Mouse (Mus musculus) lung, postnatal 0 days (tissue): ENCODE results near the gene Atad2b. TPM values are rescaled to one million over a fixed set of nuclear protein-coding genes. Genes with fewer than 3 reads are reported as not detected.

ENCODE experiments used
- ATAC-seq: fragments of 200-750 bp; cut with Nextera tagmentation; 2 replicates; pipeline ENCODE4 v1.8.0; 2017; ENCODE audit warnings: moderate library complexity
- DNase-seq: peaks from one replicate; pipeline ENCODE4 v3.0.0-alpha.2; 2016; ENCODE audit warnings: low spot score
- H3K27ac ChIP-seq: fragments of 300-500 bp; sonication (generic); 2 replicates; pipeline ENCODE4 v1.5.1; 2014; ENCODE audit warnings: antibody characterized with exemption, mild to moderate bottlenecking, low read length, mixed read lengths
- H3K27me3 ChIP-seq: fragments of 300-500 bp; sonication (generic); replicated peaks from 2 replicates; pipeline ENCODE4 v1.6.1; 2014; ENCODE audit warnings: low read length, mixed read lengths; ENCODE audit not compliant: insufficient read depth
- H3K36me3 ChIP-seq: fragments of 300-500 bp; sonication (generic); 2 replicates; pipeline ENCODE4 v1.6.1; 2014; ENCODE audit warnings: low read length, mixed read lengths; ENCODE audit not compliant: insufficient read depth
- H3K4me1 ChIP-seq: fragments of 300-500 bp; sonication (generic); 2 replicates; pipeline ENCODE4 v1.6.1; 2014; ENCODE audit warnings: antibody characterized with exemption, low read depth, low read length, mixed read lengths; ENCODE audit not compliant: insufficient read depth
- H3K4me2 ChIP-seq: fragments of 300-500 bp; sonication (generic); replicated peaks from 2 replicates; pipeline ENCODE4 v1.6.1; 2014; ENCODE audit warnings: low read depth, mild to moderate bottlenecking, low read length, moderate library complexity, mixed read lengths
- H3K4me3 ChIP-seq: fragments of 300-500 bp; sonication (generic); 2 replicates; pipeline ENCODE4 v1.5.1; 2014; ENCODE audit warnings: low read depth, low read length
- H3K9ac ChIP-seq: fragments of 300-500 bp; sonication (generic); replicated peaks from 2 replicates; pipeline ENCODE4 v1.6.1; 2014; ENCODE audit warnings: low read depth, mild to moderate bottlenecking
- H3K9me3 ChIP-seq: fragments of 300-500 bp; sonication (generic); 2 replicates; pipeline ENCODE4 v1.6.1; 2016; ENCODE audit warnings: low read length, mixed read lengths
- CTCF ChIP-seq: IDR thresholded peaks from 2 replicates; pipeline ENCODE4 v1.5.1; 2016; ENCODE audit warnings: antibody characterized with exemption, mild to moderate bottlenecking
- EP300 ChIP-seq: IDR thresholded peaks from 2 replicates; pipeline ENCODE4 v1.6.1; 2016; ENCODE audit warnings: antibody characterized with exemption, mild to moderate bottlenecking, control low read depth
- WGBS: fragments of 180-500 bp; shearing (Covaris S2); extraction: QIAGEN DNeasy Blood & Tissue Kit; methylation state at CpG from one replicate; pipeline ENCODE4 v1.1.7; 2014; 5-methylcytosine and 5-hydroxymethylcytosine counted together
- polyA plus RNA-seq: library from polyadenylated mRNA; unstranded; fragments of >200 nt; fragmentation: Nextera tagmentation; extraction: Ambion mirVana; gene quantifications from 2 replicates; pipeline ENCODE4 v1.2.1, GENCODE M21; 2015

Atad2b gene
- polyA plus RNA-seq, 1 experiment from 2014 or later: 8.8 TPM

GRCm38 (mm10) chr12:4917805-4918591 is 845 bp downstream of the Atad2b start:
- Histone ChIP-seq H3K27me3 (no peaks in the 10 kb centered on the region), H3K36me3 (no peaks in the 10 kb centered on the region), H3K9me3 (no peaks in the 10 kb centered on the region), H3K4me1 (peaks cover 5% of the 10 kb centered on the region; the same call in 1 of the 2 replicates), H3K27ac (peak overlapping the region; percentile 98), H3K4me2 (peak overlapping the region; percentile 75), H3K4me3 (peak overlapping the region; percentile 100), H3K9ac (peak overlapping the region; percentile 99)
- DNase-seq (peak; percentile 84), ATAC-seq (peak; percentile 57)
- under 1% methylated on average over 43 of the region's 48 CpGs for WGBS
- no peak for TF ChIP-seq CTCF
- no peak for TF ChIP-seq EP300

- ATAC-seq: peak; percentile 85
- H3K4me1 ChIP-seq: no peaks in the 10 kb centered on the region
- no peaks in the 10 kb centered on the region for H3K9me3 ChIP-seq
- TF ChIP-seq EP300 (peak; percentile 43; the same call in 1 of the 2 replicates), CTCF (no peak)
- no peak overlapping the region for H3K4me3 ChIP-seq
- no peak overlapping the region for H3K4me2 ChIP-seq
- peak overlapping the region; percentile 51; the same call in 1 of the 2 replicates for H3K27ac ChIP-seq
- WGBS: 48% methylated on average over 2 of the region's 2 CpGs
- H3K9ac ChIP-seq: no peak overlapping the region
- no peaks in the 10 kb centered on the region for H3K27me3 ChIP-seq
- peak; percentile 65 for DNase-seq
- H3K36me3 ChIP-seq: no peaks in the 10 kb centered on the region
Observed at GRCm38 (mm10) chr12:4928197-4928596, 11.0 kb downstream of the Atad2b start.

GRCm38 (mm10) chr12:4930820-4931548 is 13.8 kb downstream of the Atad2b start:
- DNase-seq (peak; percentile 19), ATAC-seq (no peak)
- no peak overlapping the region for H3K9ac ChIP-seq
- H3K4me1 ChIP-seq: no peaks in the 10 kb centered on the region
- H3K9me3 ChIP-seq: no peaks in the 10 kb centered on the region
- no peak for TF ChIP-seq CTCF
- no peak for TF ChIP-seq EP300
- no peak overlapping the region for H3K4me2 ChIP-seq
- H3K27me3 ChIP-seq: no peaks in the 10 kb centered on the region
- WGBS: 85% methylated on average over 3 of the region's 3 CpGs
- no peaks in the 10 kb centered on the region for H3K36me3 ChIP-seq
- H3K4me3 ChIP-seq: no peak overlapping the region
- H3K27ac ChIP-seq: no peak overlapping the region

- Histone ChIP-seq H3K4me1 (no peaks in the 10 kb centered on the region), H3K27me3 (no peaks in the 10 kb centered on the region), H3K4me3 (no peak overlapping the region), H3K4me2 (no peak overlapping the region), H3K36me3 (peaks cover 6% of the 10 kb centered on the region; the same call in 1 of the 2 replicates), H3K9ac (no peak overlapping the region), H3K9me3 (no peaks in the 10 kb centered on the region), H3K27ac (no peak overlapping the region)
- DNase-seq (no peak), ATAC-seq (no peak)
- 95% methylated on average over 1 of the region's 1 CpGs for WGBS
- TF ChIP-seq EP300: no peak
- no peak for TF ChIP-seq CTCF
Observed at GRCm38 (mm10) chr12:4952272-4952671, 35.1 kb downstream of the Atad2b start.

GRCm38 (mm10) chr12:4953156-4953555 is 36.0 kb downstream of the Atad2b start:
- Histone ChIP-seq H3K9ac (no peak overlapping the region), H3K36me3 (peaks cover 4% of the 10 kb centered on the region; the same call in 1 of the 2 replicates), H3K4me3 (no peak overlapping the region), H3K4me1 (no peaks in the 10 kb centered on the region), H3K9me3 (no peaks in the 10 kb centered on the region), H3K27me3 (no peaks in the 10 kb centered on the region), H3K4me2 (no peak overlapping the region), H3K27ac (no peak overlapping the region)
- TF ChIP-seq EP300: no peak
- TF ChIP-seq CTCF: no peak
- DNase-seq: no peak
- 89% methylated on average over 4 of the region's 4 CpGs for WGBS
- ATAC-seq: no peak

GRCm38 (mm10) chr12:4972939-4973338 is 55.8 kb downstream of the Atad2b start:
- H3K9ac ChIP-seq: no peak overlapping the region
- DNase-seq: peak; percentile 74
- no peaks in the 10 kb centered on the region for H3K27me3 ChIP-seq
- H3K9me3 ChIP-seq: no peaks in the 10 kb centered on the region
- WGBS: 24% methylated on average over 1 of the region's 1 CpGs
- peaks cover 9% of the 10 kb centered on the region; the same call in 1 of the 2 replicates for H3K36me3 ChIP-seq
- TF ChIP-seq EP300: no peak
- TF ChIP-seq CTCF: peak; percentile 81
- no peak for ATAC-seq
- no peak overlapping the region for H3K4me3 ChIP-seq
- no peak overlapping the region for H3K27ac ChIP-seq
- no peak overlapping the region for H3K4me2 ChIP-seq
- no peaks in the 10 kb centered on the region for H3K4me1 ChIP-seq
